Comparison of ENCODE assay signal across 21 mouse cellular contexts in genomic region chr2:35328064-35328792, GRCm38 (mm10). TPM values are rescaled to one million over a fixed set of nuclear protein-coding genes. Genes with fewer than 3 reads are reported as not detected.
DNase-seq lines count a peak whose midpoint lies in the region; ATAC-seq and TF ChIP-seq lines count a peak whose summit lies in the region.
"Had no signal": no experiment of that assay in that cellular context is flagged by ENCODE, and none has a peak within 500 bp of the region (broad histone marks: within the 10 kb centered on the region; RNA-seq: fewer than 3 reads in every experiment).

No protein-coding gene starts in this region.

- peaks cover 55% of the 10 kb centered on the region for H3K4me1 ChIP-seq in G1E (ENCODE audit: insufficient read depth, low read depth, low read length)
- H3K4me1 ChIP-seq in forebrain, embryonic 13.5 days, result no peaks in the 10 kb centered on the region
- H3K4me1 ChIP-seq: stomach, embryonic 15.5 days had no signal

- WGBS in forebrain, embryonic 13.5 days, result 32% methylated on average over 11 of the region's 11 CpGs

- H3K27ac ChIP-seq in gastrocnemius, adult 2 months, result peak overlapping the region; percentile 20; the same call in 1 of the 2 replicates
- H3K27ac ChIP-seq in forebrain, embryonic 13.5 days, result no peak overlapping the region
- H3K27ac ChIP-seq: embryonic facial prominence, embryonic 15.5 days; hindbrain, embryonic 10.5 days; intestine, embryonic 15.5 days; stomach, embryonic 15.5 days had no signal

- no peak overlapping the region for H3K4me3 ChIP-seq in gastrocnemius, adult 2 months
- H3K4me3 ChIP-seq in G1E (ENCODE audit: low read depth, low read length), result peak overlapping the region; percentile 55; the same call in 1 of the 2 replicates
- no peak overlapping the region for H3K4me3 ChIP-seq in forebrain, embryonic 13.5 days
- H3K4me3 ChIP-seq: embryonic facial prominence, embryonic 15.5 days; heart, embryonic 12.5 days; hindbrain, embryonic 10.5 days; intestine, embryonic 15.5 days; stomach, embryonic 15.5 days had no signal

- no peak for ATAC-seq in G1E (ENCODE audit: extremely low read depth, insufficient number of reproducible peaks, low FRiP score, poor library complexity, severe bottlenecking)
- no peak for ATAC-seq in forebrain, embryonic 13.5 days
- ATAC-seq: forebrain, postnatal 0 days; intestine, embryonic 15.5 days had no signal

- no peaks in the 10 kb centered on the region for H3K27me3 ChIP-seq in G1E (ENCODE audit: insufficient read depth, low read length)
- no peaks in the 10 kb centered on the region for H3K27me3 ChIP-seq in forebrain, embryonic 13.5 days
- H3K27me3 ChIP-seq: embryonic facial prominence, embryonic 15.5 days; heart, embryonic 12.5 days; intestine, embryonic 15.5 days; stomach, embryonic 15.5 days had no signal

- DNase-seq in gastrocnemius, adult 2 months, result no peak
- DNase-seq in gastrocnemius, postnatal 4 days (ENCODE audit: low spot score in 2 of 2), result no peak
- DNase-seq in G1E (ENCODE audit: low spot score), result no peak
- DNase-seq in cerebellum, adult 8-10 months, result peak; percentile 77
- peak; percentile 22 for DNase-seq in induced T-regulatory cell, adult 2 months (ENCODE audit: low read depth)
- no peak for DNase-seq in adrenal gland, postnatal 25 days
- no peak for DNase-seq in yolk sac, embryonic 10.5 days (ENCODE audit: low spot score)
- DNase-seq: forebrain, postnatal 0 days; gastrocnemius, postnatal 10 days; kidney, postnatal 25 days; midbrain, embryonic 14.5 days had no signal

- no peak overlapping the region for H3K4me2 ChIP-seq in forebrain, embryonic 13.5 days
- H3K4me2 ChIP-seq: embryonic facial prominence, embryonic 15.5 days; heart, embryonic 12.5 days; intestine, embryonic 15.5 days; stomach, embryonic 15.5 days had no signal

- intact Hi-C loops in gastrocnemius, adult 2 months (cut with DNase I), result no loop called here

- no peak for TF ChIP-seq CTCF in gastrocnemius, adult 2 months (IDR thresholded peaks at IDR 0.05)
- no peak for TF ChIP-seq CTCF in G1E (IDR thresholded peaks at IDR 0.05; ENCODE audit: low read depth, low read length)

- H3K36me3 ChIP-seq in G1E (replicated peaks), result peaks cover 24% of the 10 kb centered on the region
- H3K36me3 ChIP-seq in forebrain, embryonic 13.5 days (ENCODE audit: poor library complexity, severe bottlenecking), result no peaks in the 10 kb centered on the region
- H3K36me3 ChIP-seq: embryonic facial prominence, embryonic 15.5 days; heart, embryonic 12.5 days; hindbrain, embryonic 10.5 days; intestine, embryonic 15.5 days; stomach, embryonic 15.5 days had no signal

- no peaks in the 10 kb centered on the region for H3K9me3 ChIP-seq in G1E (replicated peaks)
- no peaks in the 10 kb centered on the region for H3K9me3 ChIP-seq in forebrain, embryonic 13.5 days (replicated peaks)
- H3K9me3 ChIP-seq: embryonic facial prominence, embryonic 15.5 days; heart, embryonic 12.5 days; hindbrain, embryonic 10.5 days; intestine, embryonic 15.5 days; stomach, embryonic 15.5 days had no signal

- H3K9ac ChIP-seq in forebrain, embryonic 13.5 days, result no peak overlapping the region
- H3K9ac ChIP-seq: embryonic facial prominence, embryonic 15.5 days; forebrain, postnatal 0 days; heart, embryonic 12.5 days; intestine, embryonic 15.5 days; stomach, embryonic 15.5 days had no signal

RNA-seq across cellular contexts. Expression of gene Stom, which starts 8.5 kb away (rescaled TPM):
- total RNA-seq in gastrocnemius, adult 2 months (2021), result 10 to 100 TPM; 17.1 to 30.1 TPM
- 10 to 100 TPM; 34.1 to 50.4 TPM for total RNA-seq in gastrocnemius, postnatal 4 days (2021)
- total RNA-seq in G1E (2014; fragmentation: Nextera tagmentation), result 11.1 and 51.4 TPM in 2 replicates
- total RNA-seq in G1E (2017), result 12.3 and 13.7 TPM in 2 replicates
- polyA plus RNA-seq in G1E (2012), result 3.1 and 3.4 TPM in 2 replicates
- polyA plus RNA-seq in forebrain, embryonic 13.5 days (2015; fragmentation: Nextera tagmentation; extraction: Ambion mirVana), result 8.0 and 9.4 TPM in 2 replicates
- 42.9 and 45.4 TPM in 2 replicates for total RNA-seq in adrenal gland, postnatal 25 days (2021)

RNA-seq across cellular contexts. Expression of gene 4930568D16Rik, which starts 39.3 kb away (rescaled TPM):
- total RNA-seq in gastrocnemius, adult 2 months (2021), result not detected
- not detected for total RNA-seq in gastrocnemius, postnatal 4 days (2021)
- not detected in 2 replicates for total RNA-seq in G1E (2014; fragmentation: Nextera tagmentation)
- 0.11 TPM in 1 of 2 replicates, not detected in the other for total RNA-seq in G1E (2017)
- polyA plus RNA-seq in G1E (2012), result not detected in 2 replicates
- not detected in 2 replicates for polyA plus RNA-seq in forebrain, embryonic 13.5 days (2015; fragmentation: Nextera tagmentation; extraction: Ambion mirVana)
- not detected in 2 replicates for total RNA-seq in adrenal gland, postnatal 25 days (2021)
- total RNA-seq: adrenal gland, adult 18-20 months; forebrain, postnatal 0 days; gastrocnemius, postnatal 10 days; layer of hippocampus, postnatal 14 days; left cerebral cortex, postnatal 36 days had no signal
- polyA plus RNA-seq: cortical plate, adult 2 months; embryonic facial prominence, embryonic 15.5 days; forebrain, postnatal 0 days; heart, embryonic 12.5 days; hindbrain, embryonic 10.5 days; intestine, embryonic 15.5 days; midbrain, embryonic 14.5 days; stomach, embryonic 15.5 days had no signal

Comparison
In these comparisons a context has a peak if more than half of its experiments do, and no peak if none do; other contexts are left out.
1. DNase-seq: peak in cerebellum, adult 8-10 months (single experiment) and induced T-regulatory cell, adult 2 months (single experiment); none in gastrocnemius, adult 2 months (single experiment), gastrocnemius, postnatal 4 days (0 of 2), G1E (single experiment), adrenal gland, postnatal 25 days (single experiment) and yolk sac, embryonic 10.5 days (single experiment).